In the genomic region with DNA sequence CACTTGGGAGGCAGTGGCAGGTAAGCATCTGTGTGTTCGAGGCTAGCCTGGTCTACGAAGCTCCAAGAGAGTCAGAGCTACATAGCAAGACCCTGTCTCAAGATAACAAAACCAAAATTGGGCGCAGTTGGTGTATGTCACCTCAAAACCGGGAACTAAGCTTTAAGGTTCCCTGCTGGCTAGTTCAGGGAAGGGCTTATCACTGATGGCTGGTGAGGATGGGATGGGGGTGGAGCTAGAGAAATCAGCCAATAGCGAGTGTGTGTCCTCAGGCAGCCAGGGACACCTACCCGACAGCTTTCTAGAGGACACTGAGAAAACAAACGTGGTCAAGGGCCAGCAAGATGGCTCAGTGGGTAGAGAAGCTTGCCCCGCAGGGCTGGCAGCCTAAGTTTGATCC, we compare ENCODE assay signal across 37 mouse cellular contexts. TPM values are rescaled to one million over a fixed set of nuclear protein-coding genes. Genes with fewer than 3 reads are reported as not detected.
"Had no signal": no experiment of that assay in that cellular context is flagged by ENCODE, and none has a peak within 500 bp of the region (broad histone marks: within the 10 kb centered on the region; RNA-seq: fewer than 3 reads in every experiment).

No protein-coding gene starts in this region.

- DNase-seq: cerebellum, adult 9-11 months; cerebellum, postnatal 10 days; cerebellum, postnatal 14 days; cerebellum, postnatal 25 days; cerebellum, postnatal 36 days; embryo, embryonic 11 days; forebrain, postnatal 0 days; gastrocnemius, adult 2 months; gastrocnemius, postnatal 10 days; gastrocnemius, postnatal 14 days; gastrocnemius, postnatal 25 days; gastrocnemius, postnatal 36 days; heart, adult 11 months; heart, adult 18-20 months; heart, adult 2 months had no signal

- H3K4me1 ChIP-seq: embryonic facial prominence, embryonic 10.5 days; embryonic facial prominence, embryonic 12.5 days; embryonic facial prominence, embryonic 15.5 days; forebrain, embryonic 12.5 days; forebrain, embryonic 13.5 days; forebrain, embryonic 15.5 days had no signal

- H3K36me3 ChIP-seq: embryonic facial prominence, embryonic 10.5 days; embryonic facial prominence, embryonic 12.5 days; embryonic facial prominence, embryonic 13.5 days; embryonic facial prominence, embryonic 15.5 days; forebrain, embryonic 10.5 days; forebrain, embryonic 12.5 days; forebrain, embryonic 15.5 days; heart, embryonic 10.5 days had no signal

- H3K9me3 ChIP-seq: embryonic facial prominence, embryonic 12.5 days; embryonic facial prominence, embryonic 13.5 days; embryonic facial prominence, embryonic 15.5 days; forebrain, embryonic 10.5 days; forebrain, embryonic 12.5 days; forebrain, embryonic 13.5 days; forebrain, embryonic 15.5 days; heart, embryonic 10.5 days had no signal

- H3K27ac ChIP-seq: embryonic facial prominence, embryonic 10.5 days; embryonic facial prominence, embryonic 12.5 days; embryonic facial prominence, embryonic 13.5 days; embryonic facial prominence, embryonic 15.5 days; forebrain, embryonic 10.5 days; forebrain, embryonic 12.5 days; forebrain, embryonic 13.5 days; forebrain, embryonic 15.5 days; gastrocnemius, adult 2 months; heart, adult 2 months; heart, embryonic 10.5 days had no signal

- H3K27me3 ChIP-seq: embryonic facial prominence, embryonic 12.5 days; embryonic facial prominence, embryonic 13.5 days; embryonic facial prominence, embryonic 15.5 days; forebrain, embryonic 12.5 days; forebrain, embryonic 13.5 days; forebrain, embryonic 15.5 days had no signal

- H3K4me3 ChIP-seq: embryonic facial prominence, embryonic 10.5 days; embryonic facial prominence, embryonic 12.5 days; embryonic facial prominence, embryonic 13.5 days; embryonic facial prominence, embryonic 15.5 days; erythroblast, embryonic 14.5 days; forebrain, embryonic 10.5 days; forebrain, embryonic 12.5 days; forebrain, embryonic 13.5 days; forebrain, embryonic 15.5 days; gastrocnemius, adult 2 months; heart, adult 2 months; heart, embryonic 10.5 days had no signal

- H3K9ac ChIP-seq: embryonic facial prominence, embryonic 12.5 days; embryonic facial prominence, embryonic 13.5 days; embryonic facial prominence, embryonic 15.5 days; forebrain, embryonic 12.5 days; forebrain, embryonic 13.5 days; forebrain, embryonic 15.5 days; forebrain, postnatal 0 days had no signal

RNA-seq across cellular contexts. Expression of gene Cdsn, which starts 6.3 kb away (rescaled TPM):
- total RNA-seq: common myeloid progenitor, adult 5-6 weeks; gastrocnemius, adult 2 months; gastrocnemius, postnatal 36 days; granulocyte monocyte progenitor cell, adult 5-6 weeks had no signal
- polyA plus RNA-seq: embryonic facial prominence, embryonic 10.5 days; embryonic facial prominence, embryonic 11.5 days; embryonic facial prominence, embryonic 13.5 days; erythroblast, embryonic 14.5 days; forebrain, embryonic 10.5 days; forebrain, embryonic 11.5 days; forebrain, embryonic 12.5 days; forebrain, embryonic 13.5 days; forebrain, embryonic 16.5 days had no signal

RNA-seq across cellular contexts. Expression of gene 2300002M23Rik, which starts 9.0 kb away (rescaled TPM):
- total RNA-seq: common myeloid progenitor, adult 5-6 weeks; forebrain, postnatal 0 days; gastrocnemius, adult 18-20 months; gastrocnemius, adult 2 months; gastrocnemius, postnatal 10 days; gastrocnemius, postnatal 14 days; gastrocnemius, postnatal 25 days; gastrocnemius, postnatal 36 days; gastrocnemius, postnatal 4 days; granulocyte monocyte progenitor cell, adult 5-6 weeks; heart, adult 18-20 months; heart, adult 2 months; heart, adult 8-10 months had no signal
- polyA plus RNA-seq: cortical plate, adult 2 months; embryonic facial prominence, embryonic 10.5 days; embryonic facial prominence, embryonic 11.5 days; embryonic facial prominence, embryonic 12.5 days; erythroblast, embryonic 14.5 days; forebrain, embryonic 10.5 days; forebrain, embryonic 11.5 days; forebrain, embryonic 12.5 days; forebrain, embryonic 13.5 days; forebrain, embryonic 14.5 days; forebrain, embryonic 15.5 days; forebrain, embryonic 16.5 days; forebrain, postnatal 0 days; frontal cortex, adult 2 months; heart, adult 2 months; heart, embryonic 10.5 days had no signal

RNA-seq across cellular contexts. Expression of gene Psors1c2, which starts 25.2 kb away (rescaled TPM):
- total RNA-seq: common myeloid progenitor, adult 5-6 weeks; gastrocnemius, adult 18-20 months; gastrocnemius, adult 2 months; gastrocnemius, postnatal 10 days; gastrocnemius, postnatal 14 days; gastrocnemius, postnatal 25 days; gastrocnemius, postnatal 36 days; gastrocnemius, postnatal 4 days; granulocyte monocyte progenitor cell, adult 5-6 weeks; heart, adult 18-20 months; heart, adult 2 months; heart, adult 8-10 months had no signal
- polyA plus RNA-seq: gonadal fat pad, adult 2 months; heart, adult 2 months had no signal
